Mouse (Mus musculus) liver, embryonic 13.5 days (tissue): Measurements from ENCODE around the gene Rimbp2. TPM values are rescaled to one million over a fixed set of nuclear protein-coding genes. Genes with fewer than 3 reads are reported as not detected.

Source experiments
- ATAC-seq: fragments of 200-750 bp; cut with Nextera tagmentation; 2 replicates; pipeline ENCODE4 v1.8.0; 2017; ENCODE audit warnings: low read depth, mild to moderate bottlenecking, moderate number of reproducible peaks, moderate library complexity
- DNase-seq: peaks from one replicate; pipeline ENCODE4 v3.0.0; 2022
- H3K27ac ChIP-seq: fragments of 300-500 bp; sonication (generic); 2 replicates; pipeline ENCODE4 v1.5.1; 2015; ENCODE audit warnings: moderate library complexity, mild to moderate bottlenecking, inconsistent platforms
- H3K27me3 ChIP-seq: fragments of 300-500 bp; sonication (generic); 2 replicates; pipeline ENCODE4 v1.6.1; 2015; ENCODE audit warnings: mild to moderate bottlenecking, inconsistent platforms
- H3K36me3 ChIP-seq: fragments of 300-500 bp; sonication (generic); 2 replicates; pipeline ENCODE4 v1.6.1; 2015; ENCODE audit warnings: mild to moderate bottlenecking, inconsistent platforms
- H3K4me1 ChIP-seq: fragments of 300-500 bp; sonication (generic); replicated peaks from 2 replicates; pipeline ENCODE4 v1.6.1; 2015; ENCODE audit warnings: inconsistent platforms
- H3K4me2 ChIP-seq: fragments of 300-500 bp; sonication (generic); 2 replicates; pipeline ENCODE4 v1.6.1; 2015; ENCODE audit warnings: inconsistent platforms, mild to moderate bottlenecking, moderate library complexity
- H3K4me3 ChIP-seq: fragments of 300-500 bp; sonication (generic); replicated peaks from 2 replicates; pipeline ENCODE4 v1.5.1; 2015; ENCODE audit warnings: mild to moderate bottlenecking, inconsistent platforms
- H3K9ac ChIP-seq: fragments of 300-500 bp; sonication (generic); 2 replicates; pipeline ENCODE4 v1.6.1; 2015; ENCODE audit warnings: mild to moderate bottlenecking, inconsistent platforms
- H3K9me3 ChIP-seq: fragments of 300-500 bp; sonication (generic); replicated peaks from 2 replicates; pipeline ENCODE4 v1.6.1; 2016; ENCODE audit warnings: inconsistent platforms
- WGBS: fragments of 180-500 bp; shearing (Covaris S2); methylation state at CpG from one replicate; pipeline ENCODE4 v1.1.7; 2015; ENCODE audit not compliant: insufficient replicate concordance; 5-methylcytosine and 5-hydroxymethylcytosine counted together
- polyA plus RNA-seq: library from polyadenylated mRNA; unstranded; fragments of >200 nt; fragmentation: Nextera tagmentation; extraction: Ambion mirVana; gene quantifications from 2 replicates; pipeline ENCODE4 v1.2.1, GENCODE M21; 2015

Gene Rimbp2
- polyA plus RNA-seq, 1 experiment from 2014 or later: not detected

GRCm38 (mm10) chr5:128879092-128879491 is 74.2 kb downstream of the Rimbp2 start:
- ATAC-seq: no peak
- no peak overlapping the region for H3K9ac ChIP-seq
- H3K4me1 ChIP-seq: no peaks in the 10 kb centered on the region
- no peaks in the 10 kb centered on the region for H3K36me3 ChIP-seq
- no peak overlapping the region for H3K4me3 ChIP-seq
- WGBS: 37% methylated on average over 3 of the region's 3 CpGs
- DNase-seq: no peak
- H3K4me2 ChIP-seq: no peak overlapping the region
- H3K27ac ChIP-seq: no peak overlapping the region
- H3K27me3 ChIP-seq: peaks cover 3% of the 10 kb centered on the region; the same call in 1 of the 2 replicates
- no peaks in the 10 kb centered on the region for H3K9me3 ChIP-seq

- Histone ChIP-seq H3K4me1 (no peaks in the 10 kb centered on the region), H3K27me3 (peaks cover 3% of the 10 kb centered on the region; the same call in 1 of the 2 replicates), H3K36me3 (no peaks in the 10 kb centered on the region), H3K4me2 (no peak overlapping the region), H3K4me3 (no peak overlapping the region), H3K9ac (no peak overlapping the region), H3K9me3 (no peaks in the 10 kb centered on the region), H3K27ac (no peak overlapping the region)
- ATAC-seq: no peak
- 16% methylated on average over 16 of the region's 16 CpGs for WGBS
- DNase-seq: no peak
These were observed 75.8 kb downstream of the Rimbp2 start for GRCm38 (mm10) chr5:128877425-128878035.

- no peaks in the 10 kb centered on the region for H3K9me3 ChIP-seq
- H3K9ac ChIP-seq: no peak overlapping the region
- 39% methylated on average over 3 of the region's 3 CpGs for WGBS
- H3K4me3 ChIP-seq: no peak overlapping the region
- H3K4me2 ChIP-seq: no peak overlapping the region
- no peaks in the 10 kb centered on the region for H3K27me3 ChIP-seq
- ATAC-seq: no peak
- H3K4me1 ChIP-seq: no peaks in the 10 kb centered on the region
- no peaks in the 10 kb centered on the region for H3K36me3 ChIP-seq
- no peak overlapping the region for H3K27ac ChIP-seq
- DNase-seq: no peak
These were observed 81.6 kb downstream of the Rimbp2 start for GRCm38 (mm10) chr5:128871706-128872105.

GRCm38 (mm10) chr5:128866811-128867210 is 86.5 kb downstream of the Rimbp2 start:
- no peak overlapping the region for H3K4me3 ChIP-seq
- no peaks in the 10 kb centered on the region for H3K9me3 ChIP-seq
- no peaks in the 10 kb centered on the region for H3K27me3 ChIP-seq
- H3K9ac ChIP-seq: no peak overlapping the region
- no peak overlapping the region for H3K27ac ChIP-seq
- H3K36me3 ChIP-seq: no peaks in the 10 kb centered on the region
- WGBS: 62% methylated on average over 5 of the region's 5 CpGs
- no peak for DNase-seq
- no peak for ATAC-seq
- H3K4me2 ChIP-seq: no peak overlapping the region
- H3K4me1 ChIP-seq: no peaks in the 10 kb centered on the region

- DNase-seq (no peak), ATAC-seq (no peak)
- Histone ChIP-seq H3K9me3 (no peaks in the 10 kb centered on the region), H3K4me2 (no peak overlapping the region), H3K27ac (no peak overlapping the region), H3K27me3 (no peaks in the 10 kb centered on the region), H3K9ac (no peak overlapping the region), H3K4me3 (no peak overlapping the region), H3K36me3 (no peaks in the 10 kb centered on the region), H3K4me1 (no peaks in the 10 kb centered on the region)
- WGBS: 56% methylated on average over 5 of the region's 5 CpGs
These were observed 87.0 kb downstream of the Rimbp2 start for GRCm38 (mm10) chr5:128866291-128866690.

GRCm38 (mm10) chr5:128863497-128863896 is 89.8 kb downstream of the Rimbp2 start:
- 43% methylated on average over 6 of the region's 6 CpGs for WGBS
- H3K4me1 ChIP-seq: no peaks in the 10 kb centered on the region
- no peak overlapping the region for H3K4me2 ChIP-seq
- ATAC-seq: no peak
- no peaks in the 10 kb centered on the region for H3K9me3 ChIP-seq
- H3K4me3 ChIP-seq: no peak overlapping the region
- no peaks in the 10 kb centered on the region for H3K27me3 ChIP-seq
- no peak overlapping the region for H3K9ac ChIP-seq
- DNase-seq: no peak
- no peaks in the 10 kb centered on the region for H3K36me3 ChIP-seq
- no peak overlapping the region for H3K27ac ChIP-seq

GRCm38 (mm10) chr5:128860907-128861306 is 92.4 kb downstream of the Rimbp2 start:
- H3K36me3 ChIP-seq: no peaks in the 10 kb centered on the region
- no peaks in the 10 kb centered on the region for H3K4me1 ChIP-seq
- H3K27me3 ChIP-seq: no peaks in the 10 kb centered on the region
- no peak for ATAC-seq
- no peak overlapping the region for H3K9ac ChIP-seq
- no peaks in the 10 kb centered on the region for H3K9me3 ChIP-seq
- 83% methylated on average over 3 of the region's 3 CpGs for WGBS
- no peak overlapping the region for H3K27ac ChIP-seq
- no peak overlapping the region for H3K4me3 ChIP-seq
- H3K4me2 ChIP-seq: no peak overlapping the region
- DNase-seq: no peak

GRCm38 (mm10) chr5:128852791-128853190 is 100.5 kb downstream of the Rimbp2 start:
- Histone ChIP-seq H3K9me3 (no peaks in the 10 kb centered on the region), H3K27me3 (no peaks in the 10 kb centered on the region), H3K9ac (no peak overlapping the region), H3K36me3 (no peaks in the 10 kb centered on the region), H3K4me3 (no peak overlapping the region), H3K4me1 (no peaks in the 10 kb centered on the region), H3K4me2 (no peak overlapping the region), H3K27ac (no peak overlapping the region)
- no peak for DNase-seq
- ATAC-seq: no peak
- 55% methylated on average over 6 of the region's 6 CpGs for WGBS

GRCm38 (mm10) chr5:128847806-128848205 is 105.5 kb downstream of the Rimbp2 start:
- Histone ChIP-seq H3K27me3 (no peaks in the 10 kb centered on the region), H3K4me3 (no peak overlapping the region), H3K27ac (no peak overlapping the region), H3K9ac (no peak overlapping the region), H3K4me1 (no peaks in the 10 kb centered on the region), H3K4me2 (no peak overlapping the region), H3K36me3 (no peaks in the 10 kb centered on the region), H3K9me3 (peaks cover 13% of the 10 kb centered on the region; the same call in 1 of the 2 replicates)
- ATAC-seq (no peak), DNase-seq (no peak)
- WGBS: 61% methylated on average over 8 of the region's 8 CpGs

- H3K27ac ChIP-seq: no peak overlapping the region
- no peak overlapping the region for H3K9ac ChIP-seq
- peaks cover 13% of the 10 kb centered on the region; the same call in 1 of the 2 replicates for H3K9me3 ChIP-seq
- no peaks in the 10 kb centered on the region for H3K27me3 ChIP-seq
- WGBS: 69% methylated on average over 12 of the region's 12 CpGs
- no peak overlapping the region for H3K4me3 ChIP-seq
- no peak overlapping the region for H3K4me2 ChIP-seq
- ATAC-seq (no peak), DNase-seq (no peak)
- H3K36me3 ChIP-seq: no peaks in the 10 kb centered on the region
- H3K4me1 ChIP-seq: no peaks in the 10 kb centered on the region
These were observed 106.7 kb downstream of the Rimbp2 start for GRCm38 (mm10) chr5:128846433-128847040.

GRCm38 (mm10) chr5:128845033-128845432 is 108.3 kb downstream of the Rimbp2 start:
- Histone ChIP-seq H3K9me3 (peaks cover 13% of the 10 kb centered on the region; the same call in 1 of the 2 replicates), H3K36me3 (no peaks in the 10 kb centered on the region), H3K27me3 (no peaks in the 10 kb centered on the region), H3K4me1 (no peaks in the 10 kb centered on the region), H3K27ac (no peak overlapping the region), H3K9ac (no peak overlapping the region), H3K4me3 (no peak overlapping the region), H3K4me2 (no peak overlapping the region)
- ATAC-seq: no peak
- 76% methylated on average over 11 of the region's 11 CpGs for WGBS
- DNase-seq: no peak

- H3K4me2 ChIP-seq: no peak overlapping the region
- H3K27me3 ChIP-seq: no peaks in the 10 kb centered on the region
- H3K4me3 ChIP-seq: no peak overlapping the region
- no peak for DNase-seq
- whole genome bisulfite sequencing: 38% methylated on average over 2 of the region's 2 CpGs
- no peaks in the 10 kb centered on the region for H3K36me3 ChIP-seq
- peaks cover 13% of the 10 kb centered on the region; the same call in 1 of the 2 replicates for H3K9me3 ChIP-seq
- H3K27ac ChIP-seq: no peak overlapping the region
- ATAC-seq: no peak
- no peaks in the 10 kb centered on the region for H3K4me1 ChIP-seq
- H3K9ac ChIP-seq: no peak overlapping the region
These were observed 109.3 kb downstream of the Rimbp2 start for GRCm38 (mm10) chr5:128843982-128844381.
